34 mouse cellular contexts compared by ENCODE assay signal in the genomic region with DNA sequence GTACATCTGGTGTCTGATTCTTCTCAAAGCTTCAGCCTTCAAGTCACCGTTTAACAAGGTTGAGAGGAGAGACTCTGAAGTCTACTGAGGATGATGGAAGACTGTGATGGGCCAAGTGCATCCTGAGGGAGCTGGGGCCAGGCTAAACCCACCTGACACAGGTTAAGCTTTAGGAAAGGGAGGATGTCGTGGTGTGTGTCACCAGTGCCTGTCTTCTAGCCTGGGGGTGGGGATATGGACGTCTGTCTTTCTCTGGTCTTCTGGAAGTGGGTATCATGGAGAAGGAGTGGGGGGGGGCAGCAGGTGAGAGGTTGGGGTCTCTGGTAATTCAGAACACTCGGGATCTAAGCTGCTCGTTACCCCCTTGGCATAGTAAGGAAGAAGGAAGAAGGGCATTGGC.
"Had no signal": no experiment of that assay in that cellular context is flagged by ENCODE, and none has a peak within 500 bp of the region (broad histone marks: within the 10 kb centered on the region; RNA-seq: fewer than 3 reads in every experiment).

No protein-coding gene starts in this region.

- ATAC-seq: hindbrain, embryonic 16.5 days; hindbrain, postnatal 0 days; inflammation-experienced regulatory T-cells, adult 6 months; intestine, embryonic 15.5 days; intestine, embryonic 16.5 days; intestine, postnatal 0 days had no signal

- H3K27ac ChIP-seq: heart, adult 2 months; heart, embryonic 10.5 days; heart, embryonic 13.5 days; heart, embryonic 15.5 days; hindbrain, embryonic 10.5 days; hindbrain, embryonic 12.5 days; hindbrain, embryonic 13.5 days; hindbrain, embryonic 14.5 days; hindbrain, embryonic 15.5 days; hindbrain, postnatal 0 days; intestine, embryonic 15.5 days; kidney, embryonic 15.5 days; kidney, postnatal 0 days; layer of hippocampus, adult 2 months had no signal

- DNase-seq: heart, adult 2 months; heart, postnatal 14 days; heart, postnatal 36 days; heart, postnatal 4 days; kidney, adult 11 months; kidney, adult 18-20 months; kidney, adult 2 months; kidney, adult 8-10 months; kidney, adult 9 months; kidney, postnatal 10 days; kidney, postnatal 14 days; kidney, postnatal 25 days; kidney, postnatal 4 days; layer of hippocampus, adult 9-11 months; layer of hippocampus, postnatal 36 days had no signal

- H3K4me3 ChIP-seq: heart, adult 2 months; heart, embryonic 10.5 days; heart, embryonic 12.5 days; heart, embryonic 13.5 days; heart, embryonic 15.5 days; hindbrain, embryonic 10.5 days; hindbrain, embryonic 12.5 days; hindbrain, embryonic 13.5 days; hindbrain, embryonic 15.5 days; intestine, embryonic 15.5 days; kidney, embryonic 15.5 days; layer of hippocampus, adult 2 months had no signal

- H3K36me3 ChIP-seq: heart, embryonic 10.5 days; heart, embryonic 12.5 days; heart, embryonic 13.5 days; heart, embryonic 15.5 days; hindbrain, embryonic 10.5 days; hindbrain, embryonic 12.5 days; hindbrain, embryonic 13.5 days; hindbrain, embryonic 15.5 days; intestine, embryonic 15.5 days; kidney, embryonic 15.5 days had no signal

- H3K27me3 ChIP-seq: heart, embryonic 12.5 days; heart, embryonic 13.5 days; heart, embryonic 15.5 days; hindbrain, embryonic 12.5 days; hindbrain, embryonic 13.5 days; hindbrain, embryonic 15.5 days; intestine, embryonic 15.5 days; kidney, embryonic 15.5 days had no signal

- H3K4me2 ChIP-seq: heart, embryonic 11.5 days; heart, embryonic 12.5 days; heart, embryonic 13.5 days; heart, embryonic 15.5 days; hindbrain, embryonic 12.5 days; hindbrain, embryonic 13.5 days; hindbrain, embryonic 14.5 days; hindbrain, embryonic 15.5 days; intestine, embryonic 15.5 days; kidney, embryonic 15.5 days had no signal

- H3K9me3 ChIP-seq: heart, embryonic 10.5 days; heart, embryonic 12.5 days; heart, embryonic 13.5 days; heart, embryonic 15.5 days; hindbrain, embryonic 10.5 days; hindbrain, embryonic 12.5 days; hindbrain, embryonic 13.5 days; hindbrain, embryonic 15.5 days; intestine, embryonic 15.5 days; kidney, embryonic 15.5 days had no signal

- H3K4me1 ChIP-seq: hindbrain, embryonic 10.5 days; hindbrain, embryonic 12.5 days; hindbrain, embryonic 13.5 days; hindbrain, embryonic 15.5 days; intestine, embryonic 15.5 days had no signal

- H3K9ac ChIP-seq: heart, embryonic 12.5 days; heart, embryonic 13.5 days; heart, embryonic 15.5 days; hindbrain, embryonic 12.5 days; hindbrain, embryonic 13.5 days; hindbrain, embryonic 14.5 days; hindbrain, embryonic 15.5 days; intestine, embryonic 15.5 days; kidney, embryonic 15.5 days had no signal
